Mouse (Mus musculus) right cerebral cortex, adult 2 months (tissue): Measurements from ENCODE around the gene Mlh3.
"Not testable (repeated sequence)": the region's sequence is repeated elsewhere in the genome, so short reads cannot be mapped to it uniquely, and the experiment has no call there.

Experiments
- DNase-seq, 2 experiments: peaks; one replicate each; pipeline ENCODE4 v3.0.0; 2021 to 2022; ENCODE audit warnings: low spot score in 2 of 2

Mlh3 gene

DNA sequence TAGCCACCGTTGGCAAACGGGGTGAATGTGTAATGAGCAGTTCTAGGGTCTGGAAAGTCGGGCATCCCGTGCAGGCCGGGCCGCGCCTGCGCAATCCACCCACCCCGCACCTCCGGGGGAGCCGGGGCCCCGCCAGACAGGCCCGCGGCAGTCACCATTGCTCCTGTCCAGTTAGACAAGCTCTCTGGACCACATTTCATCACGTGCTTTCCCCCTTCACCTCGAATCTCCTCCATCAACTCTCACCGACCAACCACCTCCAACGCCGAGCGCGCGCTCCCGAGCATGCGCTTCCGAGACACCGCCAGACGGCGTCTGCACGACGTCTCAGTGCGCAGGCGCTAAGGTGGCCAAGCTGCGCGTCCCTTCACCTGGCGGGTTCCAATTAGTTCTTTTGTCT lies at the start of gene Mlh3:
Gene Mlh3 (minus strand): TSS at position 281 of the 400 bp plus-strand sequence.
- DNase-seq, result peak; percentile 87 to 89

GRCm38 (mm10) chr12:85308651-85309050 lies 38.3 kb upstream of the Mlh3 start:
- DNase-seq, result no peak

- DNase-seq, result peak; percentile 90 to 94
These were observed 35.0 kb upstream of the Mlh3 start for GRCm38 (mm10) chr12:85305247-85305892.

DNA sequence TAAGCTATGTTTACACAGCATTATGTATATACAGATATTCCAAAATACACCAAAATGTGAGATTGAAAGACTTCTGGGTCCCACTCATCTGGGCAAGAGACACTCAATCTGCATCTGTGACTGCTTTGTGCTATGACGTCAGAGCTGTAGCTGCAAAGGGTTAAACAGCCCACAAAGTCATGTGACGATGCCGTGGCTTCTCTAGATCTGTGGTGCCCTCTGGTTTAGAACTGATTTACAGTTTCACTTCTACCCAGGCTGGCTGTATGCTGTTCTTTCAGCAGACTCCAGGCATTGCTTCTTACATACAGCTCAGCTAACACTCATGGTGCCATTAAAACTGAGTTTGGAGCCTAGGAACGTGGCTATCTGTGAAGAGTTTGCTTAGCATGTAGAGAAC lies 34.3 kb upstream of the Mlh3 start:
- no peak for DNase-seq

DNA sequence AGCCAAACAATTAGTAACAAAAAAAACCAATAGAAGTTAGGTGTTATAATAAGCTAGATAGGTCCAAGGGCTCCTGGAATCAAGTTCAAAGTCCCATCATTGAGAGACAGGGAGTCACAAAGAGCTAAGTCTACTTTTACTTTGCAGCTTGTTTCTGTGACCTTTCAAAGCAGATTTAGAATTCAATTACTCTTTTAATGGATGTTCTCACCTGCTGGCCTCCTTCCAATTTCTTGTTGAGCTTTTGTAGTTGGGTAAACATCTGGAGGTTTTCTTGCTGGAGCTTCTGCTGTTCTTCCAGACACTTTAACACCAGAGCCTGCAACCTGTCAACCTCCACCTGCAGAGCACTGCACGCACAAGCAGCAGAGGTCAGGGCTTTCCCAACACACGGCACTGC lies 32.9 kb upstream of the Mlh3 start:
- DNase-seq, result no peak

DNA sequence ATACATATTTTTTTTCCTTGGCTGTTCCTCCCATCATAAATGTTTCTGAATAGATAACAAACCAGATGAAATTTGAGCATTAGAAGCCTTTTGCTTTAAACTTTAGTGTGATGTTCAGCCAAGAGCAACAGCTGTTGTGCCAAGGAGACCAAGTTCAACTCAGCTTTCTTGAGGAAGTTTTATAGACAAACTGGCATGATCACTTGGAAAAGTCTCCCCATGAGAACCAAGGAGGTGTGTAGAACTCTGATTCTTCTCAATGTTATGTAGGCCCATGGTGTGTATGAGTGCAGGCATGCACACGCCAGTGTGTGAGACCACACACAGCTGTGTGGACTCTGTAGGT lies 28.4 kb upstream of the Mlh3 start:
- DNase-seq, result no peak

- no peak for DNase-seq
These were observed 27.9 kb upstream of the Mlh3 start for GRCm38 (mm10) chr12:85298127-85298834.

- no peak for DNase-seq
These were observed 27.1 kb upstream of the Mlh3 start for GRCm38 (mm10) chr12:85297345-85297997.

DNA sequence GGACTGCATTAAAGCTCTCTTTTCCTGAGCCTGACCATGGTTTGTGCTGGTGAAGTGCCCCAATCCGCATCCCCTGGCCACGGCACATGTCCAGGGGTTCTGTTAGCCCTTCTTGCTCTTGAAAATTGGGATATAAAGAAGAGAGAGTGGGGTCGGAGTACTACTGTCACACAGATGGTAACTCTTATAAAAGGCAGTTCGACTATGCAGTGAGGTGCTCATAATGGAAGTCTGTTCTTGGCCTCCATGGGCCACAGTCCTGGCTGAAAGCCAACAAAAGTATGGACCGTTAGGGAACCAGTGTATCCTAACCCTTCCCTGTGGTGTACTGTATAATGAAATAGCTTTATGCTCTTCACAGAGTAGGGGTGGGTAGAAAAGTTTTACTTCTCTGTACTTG lies 26.5 kb upstream of the Mlh3 start:
- no peak for DNase-seq

DNA sequence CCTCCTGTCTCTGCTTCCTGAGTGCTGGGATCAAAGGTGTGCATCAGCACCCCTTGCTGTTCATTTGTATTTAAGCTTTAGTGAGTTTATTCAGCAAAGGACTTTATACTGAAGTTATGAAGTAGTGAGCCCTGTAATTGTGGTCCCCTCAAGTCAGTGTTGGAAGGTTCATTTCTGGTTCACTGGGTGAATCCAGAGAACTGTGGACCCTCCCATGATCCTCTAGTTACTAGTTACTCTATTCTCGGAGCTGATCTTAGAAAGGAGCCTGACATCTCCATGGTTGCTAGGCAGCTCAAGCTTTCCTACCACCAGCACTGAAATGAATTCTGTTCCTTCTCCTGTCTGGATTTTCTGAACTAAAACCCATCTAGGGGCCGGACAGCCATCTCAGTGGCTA lies 25.1 kb upstream of the Mlh3 start:
- no peak for DNase-seq

DNA sequence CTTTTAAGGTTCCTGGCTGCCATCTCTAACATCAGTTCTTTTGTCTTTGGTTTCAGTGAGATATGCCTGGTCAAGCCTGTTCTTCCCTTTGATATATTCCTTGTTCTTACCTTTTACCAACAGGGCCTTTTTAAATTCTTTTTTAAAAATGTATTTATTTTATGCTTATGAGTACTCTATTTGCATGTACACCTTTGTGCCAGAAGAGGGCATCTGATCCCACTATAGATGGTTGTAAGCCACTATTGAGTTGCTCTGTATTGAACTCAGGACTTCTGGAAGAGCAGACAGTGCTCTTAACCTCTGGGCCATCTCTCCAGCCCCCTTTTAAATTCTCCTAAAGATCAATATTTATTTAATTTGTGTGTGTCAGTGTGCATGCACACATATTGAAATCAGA lies 22.5 kb upstream of the Mlh3 start:
- no peak for DNase-seq

- DNase-seq, result no peak
These were observed 21.9 kb upstream of the Mlh3 start for GRCm38 (mm10) chr12:85292288-85292687.

DNA sequence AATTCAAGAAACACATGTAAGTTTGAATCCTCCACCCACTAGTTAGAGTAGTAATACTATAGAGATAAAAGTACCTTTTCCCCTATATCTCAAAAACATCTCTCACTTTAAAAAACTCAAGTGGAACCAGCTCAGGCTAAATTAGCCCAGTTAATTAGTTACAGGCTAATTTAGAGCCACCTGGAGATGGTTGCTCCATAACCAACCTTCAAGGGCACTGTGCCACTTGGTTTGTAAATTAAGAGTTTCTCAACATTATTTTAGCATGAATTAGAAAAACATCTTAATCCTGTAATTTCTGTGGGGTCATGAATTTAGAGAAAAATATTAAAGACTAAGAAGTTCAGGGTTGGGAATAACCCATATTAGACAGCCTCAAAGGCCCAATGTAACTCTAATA lies 21.1 kb upstream of the Mlh3 start:
- no peak for DNase-seq

GRCm38 (mm10) chr12:85290633-85291032 lies 20.2 kb upstream of the Mlh3 start:
- no peak for DNase-seq

DNA sequence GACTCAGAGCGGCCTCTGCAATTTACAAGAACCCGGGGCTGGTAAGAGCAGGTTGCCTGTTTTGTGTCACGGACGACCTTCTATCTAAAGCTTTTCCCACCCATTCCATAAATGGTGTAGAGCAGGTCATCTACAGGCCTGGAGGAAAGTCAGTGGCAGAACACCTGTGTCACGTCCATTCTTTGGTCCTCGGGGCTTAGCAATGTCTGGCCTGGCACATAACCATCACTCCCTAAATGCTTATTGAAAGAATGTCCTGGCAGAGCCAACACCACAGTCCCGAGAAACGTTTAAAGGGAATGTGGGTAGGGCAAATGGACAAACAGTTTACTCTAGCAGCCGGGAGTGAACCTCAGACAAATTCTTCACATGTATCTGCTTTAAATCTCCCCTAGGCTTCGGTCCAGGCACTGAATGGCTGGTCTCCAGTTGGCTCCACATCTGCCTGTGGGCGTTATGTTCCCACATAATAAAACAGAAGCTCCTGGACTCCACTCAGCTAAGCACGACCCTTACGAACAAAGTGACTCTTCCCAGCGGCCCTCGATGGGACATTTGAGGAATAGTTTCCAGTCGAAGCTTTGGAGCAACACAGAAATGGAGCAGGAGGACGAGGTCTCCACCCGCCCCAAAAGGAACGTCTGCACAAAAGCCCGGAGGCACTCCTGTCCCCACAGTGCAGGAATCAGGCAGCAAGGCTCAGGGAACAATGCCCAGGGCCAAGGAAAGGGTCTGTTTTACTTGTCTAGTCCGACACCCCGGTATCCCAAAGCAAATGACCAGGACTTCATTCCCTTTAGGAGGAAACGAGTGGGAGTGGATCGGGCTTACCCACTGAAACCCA lies 19.0 kb upstream of the Mlh3 start:
- DNase-seq, result peak in 1 of 2 experiments; percentile 26

GRCm38 (mm10) chr12:85288486-85289156 lies 18.2 kb upstream of the Mlh3 start, which contains the start of gene Zc2hc1c:
TSS of gene Zc2hc1c (plus strand) at chr12:85288591.
- DNase-seq, result peak; percentile 84

DNA sequence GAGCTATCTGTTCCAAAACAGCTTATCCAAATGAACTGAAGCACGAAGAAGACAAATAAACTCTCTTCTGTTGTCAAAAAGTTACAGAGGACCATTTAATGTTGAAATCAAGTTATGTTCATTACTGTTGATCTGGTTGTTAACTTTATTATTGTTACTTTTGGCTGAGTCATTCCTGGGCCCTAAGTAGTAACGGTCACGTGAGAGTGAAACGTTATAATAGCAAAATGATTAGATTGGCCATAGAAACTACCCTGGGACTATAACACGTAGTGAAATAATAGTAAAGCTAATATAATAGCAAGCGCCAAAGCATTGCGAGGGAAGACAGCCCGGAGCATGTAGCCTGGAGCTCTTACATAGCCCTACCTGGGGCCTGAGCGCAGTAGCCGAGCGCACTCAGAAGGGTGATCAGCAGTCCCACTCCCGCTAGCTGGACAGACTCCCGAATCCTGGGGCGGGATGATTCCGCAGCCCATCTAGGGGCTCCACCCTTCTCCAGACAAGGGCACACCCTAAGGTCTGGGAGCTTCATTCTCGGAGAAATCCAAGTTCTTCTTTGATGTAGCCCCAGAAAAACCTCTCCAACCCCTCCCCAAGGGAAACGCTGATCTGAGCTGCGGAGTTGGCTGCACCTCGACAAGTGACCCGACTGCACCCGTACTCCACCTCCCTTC lies 17.5 kb upstream of the Mlh3 start, which contains the start of gene Acyp1:
Gene Acyp1 (minus strand): TSS at position 630 of the 677 bp plus-strand sequence.
- no peak for DNase-seq

DNA sequence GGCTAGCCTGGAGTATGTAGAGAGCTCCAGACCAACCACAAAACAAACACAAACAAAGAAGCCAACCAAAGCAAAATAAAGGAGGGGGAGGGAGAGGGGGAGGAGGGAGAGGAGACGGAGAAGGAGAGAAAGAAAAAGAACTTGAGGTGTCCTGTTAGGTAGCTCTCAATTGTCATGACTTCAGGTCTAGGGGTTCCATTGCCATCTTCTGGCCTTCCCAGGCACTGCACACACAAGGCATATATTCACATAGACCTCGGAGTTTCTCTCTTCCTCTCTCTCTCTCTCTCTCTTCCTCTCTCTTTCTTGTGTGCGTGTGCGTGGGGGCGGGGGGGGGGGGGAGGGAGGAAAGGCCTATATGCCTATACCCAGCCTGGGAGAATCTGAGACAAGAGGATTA lies 16.5 kb upstream of the Mlh3 start:
- no peak for DNase-seq

GRCm38 (mm10) chr12:85284996-85285395 lies 14.6 kb upstream of the Mlh3 start:
- no peak for DNase-seq

GRCm38 (mm10) chr12:85284331-85284730 lies 13.9 kb upstream of the Mlh3 start:
- DNase-seq, result no peak

DNA sequence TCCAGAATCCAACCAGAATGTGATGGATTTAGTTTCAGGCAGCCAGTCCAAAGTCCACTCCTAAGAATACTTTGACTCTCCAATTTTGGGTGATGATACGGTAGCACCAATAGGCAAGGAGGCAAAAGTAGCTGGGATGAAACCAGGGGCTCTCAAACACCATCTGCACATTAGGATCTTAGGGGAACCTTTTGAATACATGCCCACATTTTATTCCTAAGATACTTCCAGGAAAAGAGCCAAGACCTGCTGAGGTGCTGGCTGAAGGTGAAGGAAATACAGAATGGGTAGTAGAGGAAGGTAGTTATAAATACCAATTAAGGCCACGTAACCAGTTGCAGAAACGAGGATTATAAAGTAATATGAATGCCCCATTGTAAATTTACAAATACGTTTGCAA lies 11.4 kb upstream of the Mlh3 start:
- DNase-seq, result not testable (repeated sequence)
